Mouse (Mus musculus) hindbrain, embryonic 15.5 days (tissue): ENCODE measurements around the gene Helz. TPM values are rescaled to one million over a fixed set of nuclear protein-coding genes. Genes with fewer than 3 reads are reported as not detected.
A peak's percentile ranks its signal among the peaks of the same experiment; 100 is the strongest.

ENCODE experiments used
- ATAC-seq: fragments of 200-750 bp; cut with Nextera tagmentation; 2 replicates; pipeline ENCODE4 v1.8.0; 2017; ENCODE audit warnings: low read depth, moderate number of reproducible peaks, moderate TSS enrichment; ENCODE audit not compliant: low FRiP score
- H3K27ac ChIP-seq: fragments of 300-500 bp; sonication (generic); replicated peaks from 2 replicates; pipeline ENCODE4 v1.5.1; 2015; ENCODE audit warnings: mild to moderate bottlenecking, inconsistent platforms
- H3K27me3 ChIP-seq: fragments of 300-500 bp; sonication (generic); 2 replicates; pipeline ENCODE4 v1.6.1; 2015; ENCODE audit warnings: control low read depth, inconsistent platforms
- H3K36me3 ChIP-seq: fragments of 300-500 bp; sonication (generic); 2 replicates; pipeline ENCODE4 v1.6.1; 2015; ENCODE audit warnings: control low read depth, inconsistent platforms
- H3K4me1 ChIP-seq: fragments of 300-500 bp; sonication (generic); replicated peaks from 2 replicates; pipeline ENCODE4 v1.6.1; 2015; ENCODE audit warnings: control low read depth, inconsistent platforms
- H3K4me2 ChIP-seq: fragments of 300-500 bp; sonication (generic); 2 replicates; pipeline ENCODE4 v1.6.1; 2015; ENCODE audit warnings: moderate library complexity, mild to moderate bottlenecking, inconsistent platforms
- H3K4me3 ChIP-seq: fragments of 300-500 bp; sonication (generic); 2 replicates; pipeline ENCODE4 v1.5.1; 2015; ENCODE audit warnings: mild to moderate bottlenecking, inconsistent platforms
- H3K9ac ChIP-seq: fragments of 300-500 bp; sonication (generic); 2 replicates; pipeline ENCODE4 v1.6.1; 2015; ENCODE audit warnings: inconsistent platforms
- H3K9me3 ChIP-seq: fragments of 300-500 bp; sonication (generic); 2 replicates; pipeline ENCODE4 v1.6.1; 2016; ENCODE audit warnings: control low read depth, inconsistent platforms
- WGBS: fragments of 180-500 bp; shearing (Covaris S2); methylation state at CpG from one replicate; pipeline ENCODE4 v1.1.7; 2015; 5-methylcytosine and 5-hydroxymethylcytosine counted together
- polyA plus RNA-seq: library from polyadenylated mRNA; unstranded; fragments of >200 nt; fragmentation: Nextera tagmentation; extraction: Ambion mirVana; gene quantifications from 2 replicates; pipeline ENCODE4 v1.2.1, GENCODE M21; 2015

The Helz gene
- polyA plus RNA-seq, 1 experiment from 2014 or later = 16.8 TPM

- no peaks in the 10 kb centered on the region for H3K27me3 ChIP-seq
- H3K9me3 ChIP-seq = no peaks in the 10 kb centered on the region
- no peak for ATAC-seq
- H3K4me3 ChIP-seq = no peak overlapping the region
- no peak overlapping the region for H3K9ac ChIP-seq
- no peaks in the 10 kb centered on the region; the same call in 1 of the 2 replicates for H3K4me1 ChIP-seq
- 66% methylated on average over 7 of the region's 7 CpGs for WGBS
- H3K4me2 ChIP-seq = no peak overlapping the region
- no peaks in the 10 kb centered on the region for H3K36me3 ChIP-seq
- H3K27ac ChIP-seq = no peak overlapping the region
These were observed 166.6 kb downstream of the Helz start for GRCm38 (mm10) chr11:107714368-107714767.

DNA sequence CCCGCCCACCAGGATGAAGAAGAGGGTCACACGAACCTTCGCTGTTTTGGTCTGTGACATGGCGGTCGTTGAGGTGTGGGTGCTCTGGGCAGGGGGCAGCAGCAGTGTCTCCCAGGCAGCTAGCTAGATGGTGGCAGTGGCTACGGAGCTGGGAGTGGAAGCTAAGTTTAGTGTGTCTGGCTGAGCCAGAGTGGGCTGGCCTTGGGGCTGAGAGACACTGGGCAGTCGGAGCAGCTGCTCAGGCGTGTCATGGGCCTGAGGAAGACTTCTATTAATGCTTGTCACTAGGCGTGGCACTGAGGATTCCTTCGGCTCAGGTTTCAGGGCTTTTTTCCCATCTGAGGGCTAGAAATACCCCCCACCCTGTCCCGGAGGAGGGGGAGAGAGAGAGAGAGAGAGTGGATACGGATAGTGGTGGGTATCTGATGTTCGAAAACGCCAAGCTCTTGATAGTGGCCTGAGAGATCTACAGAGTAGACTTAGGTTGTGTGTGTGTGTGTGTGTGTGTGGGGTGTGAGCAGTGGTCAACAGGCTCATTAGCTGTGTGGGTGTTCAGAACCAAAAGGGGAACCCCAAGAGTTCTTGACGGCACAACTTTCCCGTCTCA is 168.7 kb downstream of the Helz start, which contains the start of gene Cacng1:
TSS of gene Cacng1 (minus strand) at position 191 of the 607 bp plus-strand sequence.
- WGBS = 83% methylated on average over 16 of the region's 16 CpGs
- H3K4me3 ChIP-seq = no peak within 1 kb of the TSS
- H3K27me3 ChIP-seq = no peaks in the 10 kb centered on the region
- H3K36me3 ChIP-seq = no peaks in the 10 kb centered on the region
- ATAC-seq = no peak; the same call in 1 of the 2 replicates
- no peaks in the 10 kb centered on the region; the same call in 1 of the 2 replicates for H3K4me1 ChIP-seq
- no peak within 1 kb of the TSS for H3K27ac ChIP-seq
- no peaks in the 10 kb centered on the region for H3K9me3 ChIP-seq
- no peak within 1 kb of the TSS for H3K4me2 ChIP-seq
- H3K9ac ChIP-seq = no peak within 1 kb of the TSS

DNA sequence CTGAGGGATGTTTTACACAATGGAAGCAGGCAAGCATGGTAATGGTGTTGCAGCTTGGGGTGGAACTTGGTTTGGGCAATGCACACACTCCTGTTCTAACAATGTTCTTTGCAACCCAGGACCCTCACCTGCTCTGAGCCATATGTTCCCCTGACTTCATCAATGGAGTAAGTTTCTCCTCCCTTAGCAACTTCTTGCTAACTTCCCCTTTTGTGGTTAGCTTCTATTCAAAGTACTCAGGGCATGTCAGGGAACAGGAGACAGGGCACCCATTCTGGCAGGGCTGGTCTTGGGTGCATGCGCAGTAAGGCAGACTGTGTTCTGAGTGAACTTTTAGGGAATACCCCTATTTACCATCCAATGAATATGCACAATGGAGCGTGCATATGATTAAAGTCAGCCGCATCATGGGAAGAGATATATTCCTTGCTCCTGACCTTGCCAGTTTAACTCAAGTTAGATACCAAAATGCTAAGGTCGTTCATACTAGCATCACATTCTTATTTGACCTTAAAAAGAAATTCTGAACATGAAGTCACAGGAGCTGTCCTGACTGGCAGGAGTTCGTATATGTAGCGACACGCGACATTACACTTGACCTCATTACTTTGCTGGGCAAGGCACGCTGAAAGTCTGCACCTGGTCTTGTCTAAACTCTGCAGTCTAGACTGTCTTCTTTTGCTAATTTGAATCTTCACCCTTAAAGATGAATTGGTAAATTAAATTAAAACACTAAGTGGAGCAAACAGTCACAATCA is 172.7 kb downstream of the Helz start:
- no peak for ATAC-seq
- no peaks in the 10 kb centered on the region for H3K36me3 ChIP-seq
- no peak overlapping the region for H3K27ac ChIP-seq
- no peaks in the 10 kb centered on the region for H3K4me1 ChIP-seq
- H3K27me3 ChIP-seq = no peaks in the 10 kb centered on the region
- no peak overlapping the region for H3K4me3 ChIP-seq
- no peak overlapping the region for H3K9ac ChIP-seq
- WGBS = 85% methylated on average over 9 of the region's 9 CpGs
- no peaks in the 10 kb centered on the region for H3K9me3 ChIP-seq
- no peak overlapping the region for H3K4me2 ChIP-seq

DNA sequence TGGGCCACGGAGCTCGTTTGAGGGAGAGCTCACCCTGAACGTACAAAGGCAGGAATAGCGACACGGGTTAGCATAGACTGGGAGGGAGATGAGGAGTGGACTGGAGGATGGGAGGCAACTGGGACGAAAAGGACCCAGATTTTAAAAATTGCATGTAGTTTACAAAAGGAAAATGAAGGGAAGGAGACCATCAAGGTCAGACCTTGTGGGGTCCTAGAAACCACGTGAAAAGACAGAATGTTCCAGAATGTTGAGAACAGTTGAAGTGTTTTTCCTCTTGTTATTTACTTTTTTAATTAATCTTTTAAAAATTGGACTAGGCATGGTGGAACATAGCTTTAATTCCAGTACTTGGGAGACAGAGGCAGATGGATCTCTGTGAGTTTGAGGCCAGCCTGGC is 173.3 kb downstream of the Helz start:
- no peaks in the 10 kb centered on the region for H3K9me3 ChIP-seq
- no peaks in the 10 kb centered on the region for H3K36me3 ChIP-seq
- H3K27ac ChIP-seq = no peak overlapping the region
- no peak overlapping the region for H3K4me3 ChIP-seq
- H3K4me2 ChIP-seq = no peak overlapping the region
- H3K27me3 ChIP-seq = no peaks in the 10 kb centered on the region
- ATAC-seq = no peak
- H3K9ac ChIP-seq = no peak overlapping the region
- no peaks in the 10 kb centered on the region for H3K4me1 ChIP-seq
- 84% methylated on average over 7 of the region's 7 CpGs for WGBS

GRCm38 (mm10) chr11:107724603-107725002 is 176.9 kb downstream of the Helz start:
- Histone ChIP-seq H3K27me3 (no peaks in the 10 kb centered on the region), H3K27ac (no peak overlapping the region)
- 96% methylated on average over 8 of the region's 8 CpGs for WGBS

GRCm38 (mm10) chr11:107728073-107728863 is 180.5 kb downstream of the Helz start:
- no peak overlapping the region for H3K9ac ChIP-seq
- no peaks in the 10 kb centered on the region for H3K27me3 ChIP-seq
- H3K9me3 ChIP-seq = no peaks in the 10 kb centered on the region
- no peak overlapping the region for H3K27ac ChIP-seq
- H3K36me3 ChIP-seq = peaks cover 11% of the 10 kb centered on the region
- H3K4me1 ChIP-seq = no peaks in the 10 kb centered on the region
- no peak overlapping the region for H3K4me2 ChIP-seq
- ATAC-seq = peak; percentile 36; the same call in 1 of the 2 replicates
- no peak overlapping the region for H3K4me3 ChIP-seq
- WGBS = 78% methylated on average over 13 of the region's 13 CpGs

More at GRCm38 (mm10) chr11:107724603-107725002, 176.9 kb downstream of the Helz start:
- no peak for ATAC-seq
- Histone ChIP-seq H3K4me1 (no peaks in the 10 kb centered on the region), H3K9ac (no peak overlapping the region), H3K4me2 (no peak overlapping the region), H3K36me3 (no peaks in the 10 kb centered on the region), H3K4me3 (no peak overlapping the region), H3K9me3 (no peaks in the 10 kb centered on the region)

DNA sequence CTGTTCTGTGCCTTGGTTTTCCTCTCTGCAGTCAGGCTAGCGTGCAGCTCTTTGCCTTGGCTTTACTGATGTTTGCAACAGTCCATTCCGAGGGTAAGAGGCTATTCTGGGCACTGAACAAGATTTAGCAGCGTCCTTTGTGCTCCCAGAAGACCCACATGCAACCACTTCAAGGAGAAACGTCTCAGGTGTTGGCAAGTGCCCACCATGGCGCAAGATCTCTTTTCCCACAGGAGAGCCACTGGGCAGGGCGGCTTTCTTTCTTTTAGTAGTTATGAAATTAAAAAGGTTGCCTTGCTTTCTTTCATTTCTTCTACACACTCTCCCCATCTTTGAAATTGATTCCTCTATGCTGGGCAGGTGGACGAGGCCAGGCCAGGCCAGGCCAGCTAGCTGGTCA is 181.4 kb downstream of the Helz start:
- no peak overlapping the region for H3K4me2 ChIP-seq
- no peaks in the 10 kb centered on the region for H3K9me3 ChIP-seq
- H3K27ac ChIP-seq = no peak overlapping the region
- no peak for ATAC-seq
- H3K27me3 ChIP-seq = no peaks in the 10 kb centered on the region
- 86% methylated on average over 7 of the region's 7 CpGs for WGBS
- H3K4me1 ChIP-seq = no peaks in the 10 kb centered on the region
- peaks cover 14% of the 10 kb centered on the region for H3K36me3 ChIP-seq
- no peak overlapping the region for H3K4me3 ChIP-seq
- no peak overlapping the region for H3K9ac ChIP-seq

GRCm38 (mm10) chr11:107730940-107731339 is 183.2 kb downstream of the Helz start:
- Histone ChIP-seq H3K4me1 (no peaks in the 10 kb centered on the region), H3K4me2 (no peak overlapping the region), H3K27ac (no peak overlapping the region), H3K9me3 (no peaks in the 10 kb centered on the region), H3K27me3 (no peaks in the 10 kb centered on the region), H3K4me3 (no peak overlapping the region), H3K9ac (no peak overlapping the region), H3K36me3 (peaks cover 31% of the 10 kb centered on the region)
- 77% methylated on average over 4 of the region's 4 CpGs for WGBS
- no peak for ATAC-seq

DNA sequence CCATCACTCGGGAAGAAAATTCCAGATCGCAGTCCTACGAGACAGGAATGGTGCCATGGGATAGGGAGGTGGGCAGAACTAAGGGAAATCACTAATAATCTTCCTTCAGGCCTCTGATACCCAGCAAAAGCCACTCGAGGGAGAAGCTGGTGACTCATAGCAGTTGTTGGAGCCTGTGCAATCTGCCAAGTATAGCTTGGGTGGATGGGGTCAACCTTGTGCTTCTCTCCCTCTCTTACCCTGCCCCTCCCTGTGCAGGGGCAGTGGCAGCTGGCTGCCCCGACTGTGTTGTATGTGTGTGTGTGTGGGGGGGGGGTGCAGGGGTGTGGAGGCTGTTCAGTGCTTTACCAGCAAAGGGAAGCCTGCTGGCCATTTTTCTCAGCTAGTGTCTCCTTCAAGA is 183.8 kb downstream of the Helz start:
- Histone ChIP-seq H3K4me3 (no peak overlapping the region), H3K4me1 (no peaks in the 10 kb centered on the region), H3K4me2 (no peak overlapping the region), H3K9ac (no peak overlapping the region), H3K36me3 (peaks cover 36% of the 10 kb centered on the region), H3K27me3 (no peaks in the 10 kb centered on the region), H3K27ac (no peak overlapping the region), H3K9me3 (no peaks in the 10 kb centered on the region)
- WGBS = 79% methylated on average over 5 of the region's 5 CpGs
- ATAC-seq = no peak

GRCm38 (mm10) chr11:107734133-107734532 is 186.4 kb downstream of the Helz start:
- no peak overlapping the region for H3K4me3 ChIP-seq
- 0 out of 2 replicates have a peak, but pooled peaks cover 3% of the 10 kb centered on the region for H3K4me1 ChIP-seq
- H3K4me2 ChIP-seq = no peak overlapping the region
- peaks cover 48% of the 10 kb centered on the region for H3K36me3 ChIP-seq
- H3K9me3 ChIP-seq = no peaks in the 10 kb centered on the region
- H3K27ac ChIP-seq = no peak overlapping the region
- 85% methylated on average over 7 of the region's 7 CpGs for whole genome bisulfite sequencing
- H3K27me3 ChIP-seq = no peaks in the 10 kb centered on the region
- no peak for ATAC-seq
- H3K9ac ChIP-seq = no peak overlapping the region

DNA sequence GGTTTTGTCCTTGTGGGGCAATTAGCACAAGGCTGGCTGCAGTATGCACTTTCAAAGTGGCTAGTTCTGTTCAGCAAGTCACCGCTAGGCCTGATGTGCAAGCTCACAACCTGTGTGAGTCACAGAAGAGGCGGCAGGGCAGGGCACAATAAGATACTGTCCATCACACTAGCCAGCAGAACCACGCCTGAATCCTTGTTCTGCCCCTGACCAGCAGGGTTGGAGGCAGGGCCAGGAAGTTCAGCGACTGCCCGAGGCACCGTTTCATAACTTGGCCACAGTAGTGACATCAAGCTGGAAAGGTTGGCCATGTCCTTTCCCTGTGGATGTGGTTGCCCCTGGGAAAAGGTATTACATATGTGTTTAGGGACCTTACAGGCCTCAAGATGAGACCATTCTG is 190.2 kb downstream of the Helz start:
- H3K4me3 ChIP-seq = no peak overlapping the region
- H3K27ac ChIP-seq = no peak overlapping the region
- no peak overlapping the region for H3K4me2 ChIP-seq
- no peak for ATAC-seq
- H3K9ac ChIP-seq = no peak overlapping the region
- H3K36me3 ChIP-seq = peaks cover 43% of the 10 kb centered on the region
- no peaks in the 10 kb centered on the region for H3K9me3 ChIP-seq
- H3K27me3 ChIP-seq = no peaks in the 10 kb centered on the region
- peaks cover 11% of the 10 kb centered on the region for H3K4me1 ChIP-seq
- WGBS = 84% methylated on average over 6 of the region's 6 CpGs
